ENCODE assay signal across 17 mouse cellular contexts in genomic region chr6:29973341-29973740, GRCm38 (mm10). TPM values are rescaled to one million over a fixed set of nuclear protein-coding genes. Genes with fewer than 3 reads are reported as not detected.
"Had no signal": no experiment of that assay in that cellular context is flagged by ENCODE, and none has a peak within 500 bp of the region (broad histone marks: within the 10 kb centered on the region; RNA-seq: fewer than 3 reads in every experiment).

No protein-coding gene starts in this region.

- H3K9me3 ChIP-seq: neural tube, embryonic 13.5 days; neural tube, embryonic 15.5 days; stomach, embryonic 15.5 days had no signal

- DNase-seq: retina, postnatal 1 day; right cerebral cortex, adult 18-20 months; right cerebral cortex, postnatal 14 days; right cerebral cortex, postnatal 25 days; right cerebral cortex, postnatal 4 days; spleen, adult 18-20 months; thymus, adult 18-20 months; thymus, adult 2 months; thymus, postnatal 14 days; thymus, postnatal 25 days; thymus, postnatal 36 days; thymus, postnatal 4 days had no signal

- H3K36me3 ChIP-seq: neural tube, embryonic 13.5 days; neural tube, embryonic 15.5 days; stomach, embryonic 15.5 days had no signal

- H3K27ac ChIP-seq: neural tube, embryonic 13.5 days; neural tube, embryonic 15.5 days; stomach, embryonic 15.5 days; stomach, postnatal 0 days had no signal

- H3K9ac ChIP-seq: neural tube, embryonic 13.5 days; neural tube, embryonic 15.5 days; stomach, embryonic 15.5 days had no signal

- H3K27me3 ChIP-seq: neural tube, embryonic 13.5 days; neural tube, embryonic 15.5 days; stomach, embryonic 15.5 days had no signal

- H3K4me1 ChIP-seq: neural tube, embryonic 13.5 days; neural tube, embryonic 15.5 days; stomach, embryonic 15.5 days had no signal

- H3K4me3 ChIP-seq: neural tube, embryonic 13.5 days; neural tube, embryonic 15.5 days; stomach, embryonic 15.5 days had no signal

- H3K4me2 ChIP-seq: neural tube, embryonic 13.5 days; neural tube, embryonic 15.5 days; stomach, embryonic 15.5 days had no signal

RNA-seq across cellular contexts. Expression of gene Strip2, which starts 56.5 kb away (rescaled TPM):
- total RNA-seq: neutrophil, adult 5-6 weeks had no signal
